Mouse (Mus musculus) heart, embryonic 16.5 days (tissue): Measurements from ENCODE around the gene Derl2. TPM values are rescaled to one million over a fixed set of nuclear protein-coding genes. Genes with fewer than 3 reads are reported as not detected.

ENCODE experiments used
- ATAC-seq: fragments of 200-750 bp; cut with Nextera tagmentation; replicated peaks from 2 replicates; pipeline ENCODE4 v1.8.0; 2017; ENCODE audit warnings: moderate number of reproducible peaks; ENCODE audit not compliant: insufficient read depth, low FRiP score; ENCODE audit errors: extremely low read depth
- H3K27ac ChIP-seq: fragments of 300-500 bp; sonication (generic); 2 replicates; pipeline ENCODE4 v1.5.1; 2014; ENCODE audit warnings: mild to moderate bottlenecking, low read length, control low read depth, moderate library complexity
- H3K27me3 ChIP-seq: fragments of 300-500 bp; sonication (generic); 2 replicates; pipeline ENCODE4 v1.6.1; 2014; ENCODE audit warnings: low read length, mixed read lengths; ENCODE audit not compliant: control insufficient read depth, insufficient read depth
- H3K36me3 ChIP-seq: fragments of 300-500 bp; sonication (generic); 2 replicates; pipeline ENCODE4 v1.6.1; 2014; ENCODE audit not compliant: control insufficient read depth, insufficient read depth
- H3K4me1 ChIP-seq: fragments of 300-500 bp; sonication (generic); 2 replicates; pipeline ENCODE4 v1.6.1; 2014; ENCODE audit warnings: low read length, mixed read lengths; ENCODE audit not compliant: control insufficient read depth, insufficient read depth
- H3K4me2 ChIP-seq: fragments of 300-500 bp; sonication (generic); 2 replicates; pipeline ENCODE4 v1.6.1; 2014; ENCODE audit warnings: low read depth, mild to moderate bottlenecking, control low read depth, low read length
- H3K4me3 ChIP-seq: fragments of 300-500 bp; sonication (generic); 2 replicates; pipeline ENCODE4 v1.5.1; 2014; ENCODE audit warnings: mild to moderate bottlenecking, control low read depth, low read length
- H3K9ac ChIP-seq: fragments of 300-500 bp; sonication (generic); 2 replicates; pipeline ENCODE4 v1.6.1; 2014; ENCODE audit warnings: low read length, control low read depth
- H3K9me3 ChIP-seq: fragments of 300-500 bp; sonication (generic); replicated peaks from 2 replicates; pipeline ENCODE4 v1.6.1; 2016; ENCODE audit warnings: low read length; ENCODE audit not compliant: control insufficient read depth
- WGBS: fragments of 180-500 bp; shearing (Covaris S2); extraction: QIAGEN DNeasy Blood & Tissue Kit; methylation state at CpG from one replicate; pipeline ENCODE4 v1.1.7; 2014; 5-methylcytosine and 5-hydroxymethylcytosine counted together
- polyA plus RNA-seq: library from polyadenylated mRNA; unstranded; fragments of >200 nt; fragmentation: Nextera tagmentation; extraction: Ambion mirVana; gene quantifications from 2 replicates; pipeline ENCODE4 v1.2.1, GENCODE M21; 2015

Derl2 gene
- polyA plus RNA-seq, 1 experiment from 2014 or later, result 33.8 TPM

GRCm38 (mm10) chr11:71001167-71001566 lies 18.5 kb downstream of the Derl2 start:
- 83% methylated on average over 4 of the region's 4 CpGs for WGBS
- no peak overlapping the region for H3K4me2 ChIP-seq
- H3K9ac ChIP-seq, result no peak overlapping the region
- H3K36me3 ChIP-seq, result peaks cover 24% of the 10 kb centered on the region
- no peaks in the 10 kb centered on the region for H3K27me3 ChIP-seq
- no peak overlapping the region for H3K4me3 ChIP-seq
- peaks cover 11% of the 10 kb centered on the region for H3K4me1 ChIP-seq
- H3K9me3 ChIP-seq, result no peaks in the 10 kb centered on the region
- no peak overlapping the region for H3K27ac ChIP-seq
- ATAC-seq, result no peak

GRCm38 (mm10) chr11:70982557-70983228 lies 36.9 kb downstream of the Derl2 start, which contains the start of gene C1qbp:
Gene C1qbp, minus strand, starts transcription at chr11:70983026.
- H3K27ac ChIP-seq, result peak within 1 kb of the TSS; percentile 28
- peak within 1 kb of the TSS; percentile 87 for H3K9ac ChIP-seq
- peak within 1 kb of the TSS; percentile 97 for H3K4me3 ChIP-seq
- under 1% methylated on average over 60 of the region's 64 CpGs for WGBS
- no peaks in the 10 kb centered on the region for H3K27me3 ChIP-seq
- no peaks in the 10 kb centered on the region for H3K9me3 ChIP-seq
- ATAC-seq, result peak; percentile 94
- peaks cover 11% of the 10 kb centered on the region for H3K4me1 ChIP-seq
- peak within 1 kb of the TSS; percentile 90 for H3K4me2 ChIP-seq
- peaks cover 42% of the 10 kb centered on the region for H3K36me3 ChIP-seq

GRCm38 (mm10) chr11:70982030-70982429 lies 37.6 kb downstream of the Derl2 start:
- no peak for ATAC-seq
- Histone ChIP-seq H3K36me3 (peaks cover 43% of the 10 kb centered on the region), H3K27ac (0 out of 2 replicates have a peak overlapping the region, but pooled peaks have one; percentile 4), H3K9ac (peak overlapping the region; percentile 87), H3K4me1 (peaks cover 11% of the 10 kb centered on the region), H3K9me3 (no peaks in the 10 kb centered on the region), H3K27me3 (no peaks in the 10 kb centered on the region), H3K4me2 (peak overlapping the region; percentile 90), H3K4me3 (peak overlapping the region; percentile 97)
- 4% methylated on average over 12 of the region's 12 CpGs for WGBS

- H3K4me1 ChIP-seq, result peaks cover 11% of the 10 kb centered on the region
- ATAC-seq, result no peak
- no peak overlapping the region for H3K27ac ChIP-seq
- no peak overlapping the region for H3K9ac ChIP-seq
- no peaks in the 10 kb centered on the region for H3K27me3 ChIP-seq
- H3K4me3 ChIP-seq, result no peak overlapping the region
- peaks cover 43% of the 10 kb centered on the region for H3K36me3 ChIP-seq
- no peaks in the 10 kb centered on the region for H3K9me3 ChIP-seq
- whole genome bisulfite sequencing, result 88% methylated on average over 14 of the region's 14 CpGs
- peak overlapping the region; percentile 90; the same call in 1 of the 2 replicates for H3K4me2 ChIP-seq
These were observed 38.7 kb downstream of the Derl2 start for GRCm38 (mm10) chr11:70980751-70981510.

- ATAC-seq, result no peak
- H3K4me1 ChIP-seq, result peaks cover 11% of the 10 kb centered on the region
- no peak overlapping the region for H3K9ac ChIP-seq
- H3K27me3 ChIP-seq, result no peaks in the 10 kb centered on the region
- H3K9me3 ChIP-seq, result no peaks in the 10 kb centered on the region
- H3K4me2 ChIP-seq, result no peak overlapping the region
- peaks cover 42% of the 10 kb centered on the region for H3K36me3 ChIP-seq
- H3K4me3 ChIP-seq, result no peak overlapping the region
- WGBS, result 81% methylated on average over 6 of the region's 6 CpGs
- H3K27ac ChIP-seq, result no peak overlapping the region
These were observed 39.4 kb downstream of the Derl2 start for GRCm38 (mm10) chr11:70980232-70980631.

- no peaks in the 10 kb centered on the region for H3K9me3 ChIP-seq
- H3K36me3 ChIP-seq, result peaks cover 50% of the 10 kb centered on the region
- no peak overlapping the region for H3K4me3 ChIP-seq
- no peak overlapping the region for H3K9ac ChIP-seq
- no peak overlapping the region for H3K27ac ChIP-seq
- H3K4me2 ChIP-seq, result no peak overlapping the region
- H3K4me1 ChIP-seq, result peaks cover 11% of the 10 kb centered on the region
- 82% methylated on average over 6 of the region's 6 CpGs for WGBS
- ATAC-seq, result no peak
- no peaks in the 10 kb centered on the region for H3K27me3 ChIP-seq
These were observed 42.3 kb downstream of the Derl2 start for GRCm38 (mm10) chr11:70977293-70977692.

- Histone ChIP-seq H3K27me3 (no peaks in the 10 kb centered on the region), H3K27ac (no peak overlapping the region), H3K4me1 (peaks cover 3% of the 10 kb centered on the region; the same call in 1 of the 2 replicates), H3K9me3 (no peaks in the 10 kb centered on the region), H3K36me3 (peaks cover 48% of the 10 kb centered on the region), H3K4me3 (no peak overlapping the region), H3K4me2 (no peak overlapping the region), H3K9ac (no peak overlapping the region)
- no peak for ATAC-seq
- 70% methylated on average over 2 of the region's 2 CpGs for WGBS
These were observed 44.4 kb downstream of the Derl2 start for GRCm38 (mm10) chr11:70975193-70975592.

GRCm38 (mm10) chr11:70973947-70974346 lies 45.7 kb downstream of the Derl2 start:
- no peak for ATAC-seq
- Histone ChIP-seq H3K27me3 (no peaks in the 10 kb centered on the region), H3K9ac (no peak overlapping the region), H3K27ac (no peak overlapping the region), H3K4me2 (no peak overlapping the region), H3K36me3 (peaks cover 39% of the 10 kb centered on the region), H3K4me3 (no peak overlapping the region), H3K9me3 (no peaks in the 10 kb centered on the region), H3K4me1 (peaks cover 3% of the 10 kb centered on the region; the same call in 1 of the 2 replicates)
- WGBS, result 68% methylated on average over 4 of the region's 4 CpGs

- Histone ChIP-seq H3K27ac (no peak overlapping the region), H3K9me3 (no peaks in the 10 kb centered on the region), H3K9ac (no peak overlapping the region), H3K27me3 (no peaks in the 10 kb centered on the region), H3K4me1 (peaks cover 13% of the 10 kb centered on the region), H3K4me3 (no peak overlapping the region), H3K4me2 (no peak overlapping the region), H3K36me3 (peaks cover 25% of the 10 kb centered on the region)
- 76% methylated on average over 1 of the region's 1 CpGs for WGBS
- ATAC-seq, result no peak
These were observed 47.1 kb downstream of the Derl2 start for GRCm38 (mm10) chr11:70972586-70972985.
